ENCODE assay signal across 7 mouse cellular contexts in genomic region chr7:122099222-122099621, GRCm38 (mm10). TPM values are rescaled to one million over a fixed set of nuclear protein-coding genes. Genes with fewer than 3 reads are reported as not detected.
DNase-seq lines count a peak whose midpoint lies in the region; ATAC-seq and TF ChIP-seq lines count a peak whose summit lies in the region.

No protein-coding gene starts in this region.

- 55% methylated on average over 4 of the region's 4 CpGs for WGBS in liver, embryonic 12.5 days (ENCODE audit: insufficient replicate concordance)
- WGBS in heart, postnatal 0 days: 42% methylated on average over 4 of the region's 4 CpGs
- WGBS in limb, embryonic 14.5 days: 65% methylated on average over 4 of the region's 4 CpGs

- DNase-seq in liver (peak; percentile 57), MEL-GATA-1-ER (ENCODE audit: extremely low read depth, low read depth) (peak; percentile 46)
- peak; percentile 46 for DNase-seq in c-Kit-positive CD71-negative TER-119-negative erythroid progenitor cells, embryonic 14.5 days (ENCODE audit: low read depth)
- DNase-seq in heart, postnatal 0 days (ENCODE audit: low spot score): peak; percentile 62
- peak; percentile 42 for DNase-seq in limb, embryonic 14.5 days (ENCODE audit: low spot score)
- peak; percentile 21 for DNase-seq in right cerebral cortex, postnatal 25 days

- no peaks in the 10 kb centered on the region for H3K27me3 ChIP-seq in liver, embryonic 12.5 days (replicated peaks)
- no peaks in the 10 kb centered on the region for H3K27me3 ChIP-seq in heart, postnatal 0 days (ENCODE audit: control insufficient read depth, insufficient read depth, low read length)
- H3K27me3 ChIP-seq in limb, embryonic 14.5 days (ENCODE audit: control insufficient read depth, insufficient read depth, low read length): no peaks in the 10 kb centered on the region

- no peaks in the 10 kb centered on the region for H3K9me3 ChIP-seq in liver, embryonic 12.5 days (replicated peaks)
- no peaks in the 10 kb centered on the region for H3K9me3 ChIP-seq in heart, postnatal 0 days (replicated peaks; ENCODE audit: control insufficient read depth, low read length)
- no peaks in the 10 kb centered on the region for H3K9me3 ChIP-seq in limb, embryonic 14.5 days (ENCODE audit: control insufficient read depth, low read length)

- peak; percentile 81 for TF ChIP-seq CTCF in heart, postnatal 0 days (IDR thresholded peaks at IDR 0.05; ENCODE audit: low read depth)

- no peak overlapping the region for H3K4me3 ChIP-seq in liver, embryonic 12.5 days
- no peak overlapping the region for H3K4me3 ChIP-seq in heart, postnatal 0 days (ENCODE audit: low read depth, low read length)
- no peak overlapping the region for H3K4me3 ChIP-seq in limb, embryonic 14.5 days (replicated peaks; ENCODE audit: low read length)

- TF ChIP-seq POLR2A in limb, embryonic 14.5 days (IDR thresholded peaks at IDR 0.05; ENCODE audit: borderline replicate concordance, extremely low read depth, insufficient read depth, insufficient read length): no peak

- TF ChIP-seq EP300 in heart, postnatal 0 days (IDR thresholded peaks at IDR 0.05; ENCODE audit: low read depth): no peak

- H3K4me2 ChIP-seq in liver, embryonic 12.5 days: no peak overlapping the region
- no peak overlapping the region for H3K4me2 ChIP-seq in heart, postnatal 0 days (ENCODE audit: low read depth, low read length)
- H3K4me2 ChIP-seq in limb, embryonic 14.5 days (replicated peaks; ENCODE audit: low read depth, low read length, severe bottlenecking): no peak overlapping the region

- ATAC-seq in liver, embryonic 12.5 days: no peak
- peak; percentile 20; the same call in 1 of the 2 replicates for ATAC-seq in heart, postnatal 0 days (ENCODE audit: insufficient read depth, low read depth)
- ATAC-seq in limb, embryonic 14.5 days (ENCODE audit: low FRiP score, low read depth): no peak

- H3K36me3 ChIP-seq in liver, embryonic 12.5 days: peaks cover 54% of the 10 kb centered on the region
- H3K36me3 ChIP-seq in heart, postnatal 0 days (replicated peaks; ENCODE audit: control insufficient read depth, insufficient read depth, low read length): peaks cover 44% of the 10 kb centered on the region
- H3K36me3 ChIP-seq in limb, embryonic 14.5 days (ENCODE audit: control insufficient read depth, insufficient read depth, low read length): peaks cover 39% of the 10 kb centered on the region

- no peak overlapping the region for H3K27ac ChIP-seq in liver, embryonic 12.5 days
- H3K27ac ChIP-seq in heart, postnatal 0 days (ENCODE audit: low read depth): no peak overlapping the region
- H3K27ac ChIP-seq in limb, embryonic 14.5 days (replicated peaks; ENCODE audit: low read depth, low read length): no peak overlapping the region

- no peak overlapping the region for H3K9ac ChIP-seq in liver, embryonic 12.5 days
- H3K9ac ChIP-seq in heart, postnatal 0 days (replicated peaks; ENCODE audit: low read depth, low read length): no peak overlapping the region
- no peak overlapping the region for H3K9ac ChIP-seq in limb, embryonic 14.5 days (ENCODE audit: low read depth, low read length, severe bottlenecking)

- peaks cover 39% of the 10 kb centered on the region for H3K4me1 ChIP-seq in liver, embryonic 12.5 days
- H3K4me1 ChIP-seq in heart, postnatal 0 days (ENCODE audit: control insufficient read depth, insufficient read depth): peaks cover 10% of the 10 kb centered on the region; the same call in 1 of the 2 replicates
- H3K4me1 ChIP-seq in limb, embryonic 14.5 days (ENCODE audit: control insufficient read depth, insufficient read depth, low read length): peaks cover 8% of the 10 kb centered on the region

RNA-seq across cellular contexts. Expression of gene Ndufab1, which starts 2.5 kb away (rescaled TPM):
- polyA plus RNA-seq in liver, embryonic 12.5 days (2016; fragmentation: Nextera tagmentation; extraction: Ambion mirVana): 562 and 614 TPM in 2 replicates
- total RNA-seq in heart, postnatal 0 days (2014; rRNA removed; ENCODE audit: low replicate concordance): 181 and 183 TPM in 2 replicates
- polyA plus RNA-seq in heart, postnatal 0 days (2015; fragmentation: Nextera tagmentation; extraction: Ambion mirVana): 2,966 and 3,134 TPM in 2 replicates
- 127 and 148 TPM in 2 replicates for polyA plus RNA-seq in limb, embryonic 14.5 days (2012; rRNA removed)
- 554 and 558 TPM in 2 replicates for polyA plus RNA-seq in limb, embryonic 14.5 days (2014; fragmentation: Nextera tagmentation; extraction: Ambion mirVana)

RNA-seq across cellular contexts. Expression of gene Ears2, which starts 32.2 kb away (rescaled TPM):
- 10.3 and 10.8 TPM in 2 replicates for polyA plus RNA-seq in liver, embryonic 12.5 days (2016; fragmentation: Nextera tagmentation; extraction: Ambion mirVana)
- 54.3 and 60.1 TPM in 2 replicates for total RNA-seq in heart, postnatal 0 days (2014; rRNA removed; ENCODE audit: low replicate concordance)
- polyA plus RNA-seq in heart, postnatal 0 days (2015; fragmentation: Nextera tagmentation; extraction: Ambion mirVana): 27.8 and 29.2 TPM in 2 replicates
- polyA plus RNA-seq in limb, embryonic 14.5 days (2012; rRNA removed): 12.7 and 14.6 TPM in 2 replicates
- 16.4 and 16.8 TPM in 2 replicates for polyA plus RNA-seq in limb, embryonic 14.5 days (2014; fragmentation: Nextera tagmentation; extraction: Ambion mirVana)

RNA-seq across cellular contexts. Expression of gene Ubfd1, which starts 32.2 kb away (rescaled TPM):
- 38.3 and 41.1 TPM in 2 replicates for polyA plus RNA-seq in liver, embryonic 12.5 days (2016; fragmentation: Nextera tagmentation; extraction: Ambion mirVana)
- 54.7 and 65.5 TPM in 2 replicates for total RNA-seq in heart, postnatal 0 days (2014; rRNA removed; ENCODE audit: low replicate concordance)
- polyA plus RNA-seq in heart, postnatal 0 days (2015; fragmentation: Nextera tagmentation; extraction: Ambion mirVana): 22.6 and 25.5 TPM in 2 replicates
- 75.7 and 86.8 TPM in 2 replicates for polyA plus RNA-seq in limb, embryonic 14.5 days (2012; rRNA removed)
- polyA plus RNA-seq in limb, embryonic 14.5 days (2014; fragmentation: Nextera tagmentation; extraction: Ambion mirVana): 96.4 TPM in 2 replicates

RNA-seq across cellular contexts. Expression of gene Palb2, which starts 33.6 kb away (rescaled TPM):
- 20.3 and 21.4 TPM in 2 replicates for polyA plus RNA-seq in liver, embryonic 12.5 days (2016; fragmentation: Nextera tagmentation; extraction: Ambion mirVana)
- 0.97 and 6.4 TPM in 2 replicates for total RNA-seq in heart, postnatal 0 days (2014; rRNA removed; ENCODE audit: low replicate concordance)
- 2.4 and 3.7 TPM in 2 replicates for polyA plus RNA-seq in heart, postnatal 0 days (2015; fragmentation: Nextera tagmentation; extraction: Ambion mirVana)
- 9.1 and 10.5 TPM in 2 replicates for polyA plus RNA-seq in limb, embryonic 14.5 days (2012; rRNA removed)
- 12.0 and 12.6 TPM in 2 replicates for polyA plus RNA-seq in limb, embryonic 14.5 days (2014; fragmentation: Nextera tagmentation; extraction: Ambion mirVana)

RNA-seq across cellular contexts. Expression of gene Dctn5, which starts 33.6 kb away (rescaled TPM):
- polyA plus RNA-seq in liver, embryonic 12.5 days (2016; fragmentation: Nextera tagmentation; extraction: Ambion mirVana): 58.4 and 60.8 TPM in 2 replicates
- total RNA-seq in heart, postnatal 0 days (2014; rRNA removed; ENCODE audit: low replicate concordance): 28.9 and 50.0 TPM in 2 replicates
- 44.4 and 51.3 TPM in 2 replicates for polyA plus RNA-seq in heart, postnatal 0 days (2015; fragmentation: Nextera tagmentation; extraction: Ambion mirVana)
- 109 and 126 TPM in 2 replicates for polyA plus RNA-seq in limb, embryonic 14.5 days (2012; rRNA removed)
- 117 and 120 TPM in 2 replicates for polyA plus RNA-seq in limb, embryonic 14.5 days (2014; fragmentation: Nextera tagmentation; extraction: Ambion mirVana)
